Comparison of ENCODE assay signal across 23 mouse cellular contexts in genomic region chr17:24049008-24049407, GRCm38 (mm10). TPM values are rescaled to one million over a fixed set of nuclear protein-coding genes. Genes with fewer than 3 reads are reported as not detected.
"Had no signal": no experiment of that assay in that cellular context is flagged by ENCODE, and none has a peak within 500 bp of the region (broad histone marks: within the 10 kb centered on the region; RNA-seq: fewer than 3 reads in every experiment).

No protein-coding gene starts in this region.

- DNase-seq: kidney, adult 11 months; kidney, adult 9 months; kidney, postnatal 36 days; layer of hippocampus, adult 9-11 months; layer of hippocampus, postnatal 36 days; lung, embryonic 14.5 days; lung, postnatal 10 days; lung, postnatal 4 days; midbrain, embryonic 14.5 days; retina, postnatal 1 day; right cerebral cortex, postnatal 25 days; spleen, adult 18-20 months; thymus, adult 2 months; thymus, postnatal 25 days had no signal

- H3K9ac ChIP-seq: limb, embryonic 15.5 days; liver, embryonic 12.5 days; lung, embryonic 14.5 days; neural tube, embryonic 13.5 days had no signal

- H3K9me3 ChIP-seq: limb, embryonic 15.5 days; liver, embryonic 12.5 days; midbrain, embryonic 10.5 days; neural tube, embryonic 13.5 days had no signal

- H3K4me2 ChIP-seq: limb, embryonic 15.5 days; liver, embryonic 12.5 days; lung, embryonic 14.5 days; neural tube, embryonic 13.5 days had no signal

- H3K27ac ChIP-seq: kidney, postnatal 0 days; limb, embryonic 15.5 days; liver, embryonic 12.5 days; midbrain, embryonic 10.5 days; neural tube, embryonic 13.5 days had no signal

- ATAC-seq: liver, embryonic 12.5 days had no signal

- H3K4me1 ChIP-seq: limb, embryonic 15.5 days; liver, embryonic 12.5 days; midbrain, embryonic 10.5 days; neural tube, embryonic 13.5 days had no signal

- H3K4me3 ChIP-seq: limb, embryonic 15.5 days; liver, embryonic 12.5 days; midbrain, embryonic 10.5 days; neural tube, embryonic 13.5 days had no signal

- H3K27me3 ChIP-seq: limb, embryonic 15.5 days; liver, embryonic 12.5 days; neural tube, embryonic 13.5 days had no signal

RNA-seq across cellular contexts. Expression of gene Prss27, which starts 11.1 kb away (rescaled TPM):
- total RNA-seq: layer of hippocampus, adult 18-20 months; layer of hippocampus, postnatal 36 days; megakaryocyte, adult 5-6 weeks had no signal
- polyA plus RNA-seq: liver, embryonic 12.5 days; liver, embryonic 16.5 days; midbrain, embryonic 10.5 days; testis, adult 2 months had no signal

RNA-seq across cellular contexts. Expression of gene Prss22, which starts 51.1 kb away (rescaled TPM):
- total RNA-seq: layer of hippocampus, adult 18-20 months; layer of hippocampus, postnatal 36 days; megakaryocyte, adult 5-6 weeks had no signal
- polyA plus RNA-seq: liver, embryonic 12.5 days; liver, embryonic 16.5 days; midbrain, embryonic 14.5 days; neural tube, embryonic 13.5 days; testis, adult 2 months had no signal
